Mouse (Mus musculus) kidney, embryonic 14.5 days (tissue): ENCODE results near the gene Dag1. TPM values are rescaled to one million over a fixed set of nuclear protein-coding genes. Genes with fewer than 3 reads are reported as not detected.

Experiments used
- ATAC-seq: fragments of 200-750 bp; cut with Nextera tagmentation; 2 replicates; pipeline ENCODE4 v1.8.0; 2017; ENCODE audit warnings: moderate number of reproducible peaks, mild to moderate bottlenecking, moderate TSS enrichment, moderate library complexity; ENCODE audit not compliant: low FRiP score, low TSS enrichment
- H3K27ac ChIP-seq: fragments of 300-500 bp; sonication (generic); 2 replicates; pipeline ENCODE4 v1.5.1; 2014; ENCODE audit warnings: low read depth, mild to moderate bottlenecking, low read length, moderate library complexity, mixed read lengths
- H3K27me3 ChIP-seq: fragments of 300-500 bp; sonication (generic); 2 replicates; pipeline ENCODE4 v1.6.1; 2014; ENCODE audit warnings: mild to moderate bottlenecking, low read length; ENCODE audit not compliant: control insufficient read depth, insufficient read depth
- H3K36me3 ChIP-seq: fragments of 300-500 bp; sonication (generic); 2 replicates; pipeline ENCODE4 v1.6.1; 2014; ENCODE audit warnings: low read length, mixed read lengths; ENCODE audit not compliant: control insufficient read depth, insufficient read depth
- H3K4me1 ChIP-seq: fragments of 300-500 bp; sonication (generic); 2 replicates; pipeline ENCODE4 v1.6.1; 2014; ENCODE audit warnings: low read length, mixed read lengths; ENCODE audit not compliant: control insufficient read depth, insufficient read depth
- H3K4me2 ChIP-seq: fragments of 300-500 bp; sonication (generic); replicated peaks from 2 replicates; pipeline ENCODE4 v1.6.1; 2014; ENCODE audit warnings: low read depth, mild to moderate bottlenecking, low read length
- H3K4me3 ChIP-seq: fragments of 300-500 bp; sonication (generic); 2 replicates; pipeline ENCODE4 v1.5.1; 2014; ENCODE audit warnings: mild to moderate bottlenecking, low read length
- H3K9ac ChIP-seq: fragments of 300-500 bp; sonication (generic); 2 replicates; pipeline ENCODE4 v1.6.1; 2014; ENCODE audit warnings: low read depth, mild to moderate bottlenecking, low read length, moderate library complexity
- H3K9me3 ChIP-seq: fragments of 300-500 bp; sonication (generic); 2 replicates; pipeline ENCODE4 v1.6.1; 2016; ENCODE audit warnings: low read length; ENCODE audit not compliant: control insufficient read depth
- WGBS: fragments of 180-500 bp; shearing (Covaris S2); extraction: QIAGEN DNeasy Blood & Tissue Kit; methylation state at CpG from one replicate; pipeline ENCODE4 v1.1.7; 2014; 5-methylcytosine and 5-hydroxymethylcytosine counted together
- polyA plus RNA-seq: library from polyadenylated mRNA; unstranded; fragments of >200 nt; fragmentation: Nextera tagmentation; extraction: Ambion mirVana; gene quantifications from 2 replicates; pipeline ENCODE4 v1.2.1, GENCODE M21; 2014

The Dag1 gene
- polyA plus RNA-seq, 1 experiment from 2014 or later = 129 TPM

GRCm38 (mm10) chr9:108189023-108189422, 74.7 kb downstream of the Dag1 start:
- H3K9me3 ChIP-seq = no peaks in the 10 kb centered on the region
- ATAC-seq = no peak
- H3K9ac ChIP-seq = no peak overlapping the region
- no peak overlapping the region for H3K4me2 ChIP-seq
- peaks cover 6% of the 10 kb centered on the region; the same call in 1 of the 2 replicates for H3K27me3 ChIP-seq
- no peak overlapping the region for H3K4me3 ChIP-seq
- WGBS = 80% methylated on average over 7 of the region's 7 CpGs
- peaks cover 3% of the 10 kb centered on the region; the same call in 1 of the 2 replicates for H3K4me1 ChIP-seq
- no peak overlapping the region for H3K27ac ChIP-seq
- no peaks in the 10 kb centered on the region for H3K36me3 ChIP-seq

GRCm38 (mm10) chr9:108188511-108188910, 75.2 kb downstream of the Dag1 start:
- no peaks in the 10 kb centered on the region for H3K36me3 ChIP-seq
- WGBS = 83% methylated on average over 8 of the region's 8 CpGs
- no peak overlapping the region for H3K27ac ChIP-seq
- H3K9ac ChIP-seq = no peak overlapping the region
- no peak for ATAC-seq
- H3K27me3 ChIP-seq = peaks cover 6% of the 10 kb centered on the region; the same call in 1 of the 2 replicates
- no peaks in the 10 kb centered on the region for H3K9me3 ChIP-seq
- H3K4me2 ChIP-seq = no peak overlapping the region
- H3K4me3 ChIP-seq = no peak overlapping the region
- H3K4me1 ChIP-seq = peaks cover 3% of the 10 kb centered on the region; the same call in 1 of the 2 replicates

- no peaks in the 10 kb centered on the region for H3K9me3 ChIP-seq
- WGBS = 42% methylated on average over 6 of the region's 6 CpGs
- peaks cover 3% of the 10 kb centered on the region; the same call in 1 of the 2 replicates for H3K4me1 ChIP-seq
- no peaks in the 10 kb centered on the region for H3K36me3 ChIP-seq
- no peak overlapping the region for H3K27ac ChIP-seq
- ATAC-seq = no peak
- no peak overlapping the region for H3K9ac ChIP-seq
- H3K4me2 ChIP-seq = no peak overlapping the region
- peaks cover 6% of the 10 kb centered on the region; the same call in 1 of the 2 replicates for H3K27me3 ChIP-seq
- H3K4me3 ChIP-seq = no peak overlapping the region
Measured at GRCm38 (mm10) chr9:108187616-108188015, 76.1 kb downstream of the Dag1 start.

- Histone ChIP-seq H3K9ac (no peak overlapping the region), H3K4me2 (no peak overlapping the region), H3K4me3 (no peak overlapping the region), H3K4me1 (peaks cover 3% of the 10 kb centered on the region; the same call in 1 of the 2 replicates), H3K27me3 (peaks cover 6% of the 10 kb centered on the region; the same call in 1 of the 2 replicates), H3K27ac (no peak overlapping the region), H3K36me3 (no peaks in the 10 kb centered on the region), H3K9me3 (no peaks in the 10 kb centered on the region)
- ATAC-seq = no peak
- WGBS = 83% methylated on average over 8 of the region's 8 CpGs
Measured at GRCm38 (mm10) chr9:108185786-108186185, 78.0 kb downstream of the Dag1 start.

GRCm38 (mm10) chr9:108183531-108183994, 80.2 kb downstream of the Dag1 start:
- H3K4me2 ChIP-seq = no peak overlapping the region
- H3K27ac ChIP-seq = no peak overlapping the region
- no peaks in the 10 kb centered on the region for H3K36me3 ChIP-seq
- ATAC-seq = no peak
- H3K4me3 ChIP-seq = no peak overlapping the region
- no peaks in the 10 kb centered on the region for H3K9me3 ChIP-seq
- H3K4me1 ChIP-seq = no peaks in the 10 kb centered on the region
- no peak overlapping the region for H3K9ac ChIP-seq
- H3K27me3 ChIP-seq = no peaks in the 10 kb centered on the region
- WGBS = 93% methylated on average over 19 of the region's 19 CpGs

GRCm38 (mm10) chr9:108182806-108183506, 80.8 kb downstream of the Dag1 start:
- Histone ChIP-seq H3K27me3 (no peaks in the 10 kb centered on the region), H3K27ac (no peak overlapping the region), H3K36me3 (no peaks in the 10 kb centered on the region), H3K9me3 (no peaks in the 10 kb centered on the region), H3K4me3 (no peak overlapping the region), H3K4me2 (no peak overlapping the region), H3K9ac (no peak overlapping the region), H3K4me1 (no peaks in the 10 kb centered on the region)
- no peak for ATAC-seq
- WGBS = 65% methylated on average over 11 of the region's 11 CpGs

- 68% methylated on average over 5 of the region's 5 CpGs for WGBS
- Histone ChIP-seq H3K4me1 (peaks cover 4% of the 10 kb centered on the region; the same call in 1 of the 2 replicates), H3K9ac (no peak overlapping the region)
Measured at GRCm38 (mm10) chr9:108178391-108178790, 85.4 kb downstream of the Dag1 start.

GRCm38 (mm10) chr9:108175116-108175838, 88.5 kb downstream of the Dag1 start:
- no peak overlapping the region for H3K4me2 ChIP-seq
- H3K27me3 ChIP-seq = no peaks in the 10 kb centered on the region
- H3K27ac ChIP-seq = no peak overlapping the region
- no peak overlapping the region for H3K4me3 ChIP-seq
- no peaks in the 10 kb centered on the region for H3K9me3 ChIP-seq
- H3K4me1 ChIP-seq = peaks cover 4% of the 10 kb centered on the region; the same call in 1 of the 2 replicates
- 76% methylated on average over 19 of the region's 19 CpGs for WGBS
- H3K9ac ChIP-seq = no peak overlapping the region
- no peak for ATAC-seq
- H3K36me3 ChIP-seq = no peaks in the 10 kb centered on the region

More at GRCm38 (mm10) chr9:108178391-108178790, 85.4 kb downstream of the Dag1 start:
- no peak overlapping the region for H3K27ac ChIP-seq
- no peaks in the 10 kb centered on the region for H3K36me3 ChIP-seq
- ATAC-seq = no peak
- H3K4me3 ChIP-seq = no peak overlapping the region
- no peaks in the 10 kb centered on the region for H3K27me3 ChIP-seq
- H3K4me2 ChIP-seq = no peak overlapping the region
- H3K9me3 ChIP-seq = no peaks in the 10 kb centered on the region
